28 mouse cellular contexts compared by ENCODE assay signal in the genomic region with DNA sequence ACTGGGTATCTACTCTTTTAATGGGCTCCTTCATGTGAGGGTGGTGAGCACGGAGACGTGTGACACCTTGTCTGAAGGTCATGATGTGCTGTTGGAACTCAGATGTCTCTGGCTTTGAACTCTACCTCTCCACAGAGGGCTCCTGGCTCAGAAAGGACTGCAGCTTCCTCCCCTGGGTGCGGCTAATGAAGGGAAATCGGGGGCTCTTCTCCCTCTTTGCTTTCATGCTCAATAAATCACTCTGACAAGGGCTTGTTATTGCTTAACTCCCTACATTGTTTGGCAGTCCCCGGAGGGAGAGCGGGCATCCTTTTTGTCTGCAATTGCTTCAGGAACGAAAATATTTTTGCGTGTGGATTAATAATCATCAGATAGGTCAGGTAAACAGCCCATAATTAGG.
DNase-seq lines count a peak whose midpoint lies in the region; ATAC-seq lines count a peak whose summit lies in the region.
"Had no signal": no experiment of that assay in that cellular context is flagged by ENCODE, and none has a peak within 500 bp of the region (broad histone marks: within the 10 kb centered on the region; RNA-seq: fewer than 3 reads in every experiment).

No protein-coding gene starts in this region.

- no peak overlapping the region for H3K9ac ChIP-seq in hindbrain, embryonic 11.5 days (ENCODE audit: low read depth, low read length)
- no peak overlapping the region for H3K9ac ChIP-seq in hindbrain, embryonic 14.5 days
- H3K9ac ChIP-seq in kidney, embryonic 16.5 days (replicated peaks; ENCODE audit: low read length): no peak overlapping the region
- H3K9ac ChIP-seq in neural tube, embryonic 11.5 days (ENCODE audit: low read length): no peak overlapping the region
- H3K9ac ChIP-seq: heart, embryonic 12.5 days; limb, embryonic 13.5 days; lung, embryonic 15.5 days; midbrain, embryonic 15.5 days had no signal

- no peak overlapping the region for H3K4me2 ChIP-seq in hindbrain, embryonic 11.5 days (replicated peaks; ENCODE audit: low read depth, low read length)
- no peak overlapping the region for H3K4me2 ChIP-seq in hindbrain, embryonic 14.5 days (replicated peaks)
- no peak overlapping the region for H3K4me2 ChIP-seq in kidney, embryonic 16.5 days (replicated peaks; ENCODE audit: low read depth, low read length)
- H3K4me2 ChIP-seq in neural tube, embryonic 11.5 days (ENCODE audit: low read depth): no peak overlapping the region
- H3K4me2 ChIP-seq: heart, embryonic 12.5 days; limb, embryonic 13.5 days; liver, embryonic 11.5 days; lung, embryonic 15.5 days; midbrain, embryonic 15.5 days had no signal

- DNase-seq in hindbrain, embryonic 11.5 days (ENCODE audit: low spot score): peak; percentile 57
- no peak for DNase-seq in hindbrain, embryonic 14.5 days (ENCODE audit: low spot score)
- DNase-seq in kidney, adult 9 months: no peak
- peak; percentile 39 for DNase-seq in neural tube, embryonic 11.5 days (ENCODE audit: low spot score)
- DNase-seq in neural tube, embryonic 10.5 days (ENCODE audit: extremely low spot score, low spot score): no peak
- DNase-seq in thymus, postnatal 36 days: no peak
- DNase-seq: adrenal gland, postnatal 14 days; cerebellum, adult 8-10 months; cerebellum, postnatal 25 days; gastrocnemius, adult 2 months; gastrocnemius, postnatal 36 days; heart, adult 2 months; heart, postnatal 4 days; kidney, adult 11 months; kidney, postnatal 36 days; right cerebral cortex, postnatal 25 days; thymus, postnatal 14 days had no signal

- H3K27me3 ChIP-seq in hindbrain, embryonic 11.5 days (ENCODE audit: control insufficient read depth, insufficient read depth, low read length): 0 out of 2 replicates have a peak, but pooled peaks cover 1% of the 10 kb centered on the region
- H3K27me3 ChIP-seq in hindbrain, embryonic 14.5 days (ENCODE audit: control insufficient read depth, insufficient read depth, low read length): no peaks in the 10 kb centered on the region
- no peaks in the 10 kb centered on the region for H3K27me3 ChIP-seq in kidney, embryonic 16.5 days (ENCODE audit: insufficient read depth, low read length)
- H3K27me3 ChIP-seq in neural tube, embryonic 11.5 days (ENCODE audit: control insufficient read depth, insufficient read depth, low read length): no peaks in the 10 kb centered on the region
- H3K27me3 ChIP-seq: heart, embryonic 12.5 days; limb, embryonic 13.5 days; lung, embryonic 15.5 days; midbrain, embryonic 15.5 days had no signal

- no peak for ATAC-seq in hindbrain, embryonic 11.5 days (ENCODE audit: low FRiP score)
- ATAC-seq in hindbrain, embryonic 14.5 days (ENCODE audit: low FRiP score): no peak
- peak; percentile 68 for ATAC-seq in kidney, embryonic 16.5 days (ENCODE audit: low FRiP score, low TSS enrichment)
- no peak for ATAC-seq in neural tube, embryonic 11.5 days (ENCODE audit: insufficient read depth, low FRiP score, low TSS enrichment)
- ATAC-seq in cerebellum, adult (ENCODE audit: insufficient number of reproducible peaks, low FRiP score, low TSS enrichment): no peak
- ATAC-seq: forebrain, embryonic 16.5 days; inflammation-experienced regulatory T-cells, adult 6 months; midbrain, embryonic 15.5 days had no signal

- H3K4me1 ChIP-seq in hindbrain, embryonic 11.5 days (replicated peaks; ENCODE audit: control insufficient read depth, insufficient read depth, low read length): no peaks in the 10 kb centered on the region; the same call in 1 of the 2 replicates
- H3K4me1 ChIP-seq in hindbrain, embryonic 14.5 days (replicated peaks; ENCODE audit: control insufficient read depth, insufficient read depth, low read length): peaks cover 10% of the 10 kb centered on the region; the same call in 1 of the 2 replicates
- H3K4me1 ChIP-seq in kidney, embryonic 16.5 days (ENCODE audit: insufficient read depth, low read length): peaks cover 7% of the 10 kb centered on the region
- no peaks in the 10 kb centered on the region for H3K4me1 ChIP-seq in neural tube, embryonic 11.5 days (ENCODE audit: control insufficient read depth, insufficient read depth, low read length)
- H3K4me1 ChIP-seq: lung, embryonic 15.5 days had no signal

- WGBS in hindbrain, embryonic 11.5 days: 44% methylated on average over 8 of the region's 8 CpGs
- WGBS in hindbrain, embryonic 14.5 days: 30% methylated on average over 8 of the region's 8 CpGs
- 11% methylated on average over 8 of the region's 8 CpGs for WGBS in kidney, embryonic 16.5 days
- 31% methylated on average over 8 of the region's 8 CpGs for WGBS in neural tube, embryonic 11.5 days

- no peaks in the 10 kb centered on the region for H3K9me3 ChIP-seq in hindbrain, embryonic 11.5 days (ENCODE audit: control insufficient read depth, low read length)
- peaks cover 5% of the 10 kb centered on the region; the same call in 1 of the 2 replicates for H3K9me3 ChIP-seq in hindbrain, embryonic 14.5 days (ENCODE audit: control insufficient read depth, low read length)
- no peaks in the 10 kb centered on the region for H3K9me3 ChIP-seq in kidney, embryonic 16.5 days (ENCODE audit: low read length)
- no peaks in the 10 kb centered on the region for H3K9me3 ChIP-seq in neural tube, embryonic 11.5 days (ENCODE audit: control insufficient read depth, low read length)
- H3K9me3 ChIP-seq: limb, embryonic 13.5 days; lung, embryonic 15.5 days; midbrain, embryonic 15.5 days had no signal

- no peaks in the 10 kb centered on the region for H3K36me3 ChIP-seq in hindbrain, embryonic 11.5 days (ENCODE audit: control insufficient read depth, insufficient read depth, low read length)
- H3K36me3 ChIP-seq in hindbrain, embryonic 14.5 days (replicated peaks; ENCODE audit: control insufficient read depth, insufficient read depth): 0 out of 2 replicates have a peak, but pooled peaks cover 8% of the 10 kb centered on the region
- no peaks in the 10 kb centered on the region for H3K36me3 ChIP-seq in kidney, embryonic 16.5 days (ENCODE audit: insufficient read depth, low read length)
- H3K36me3 ChIP-seq in neural tube, embryonic 11.5 days (ENCODE audit: control insufficient read depth, insufficient read depth, low read length): no peaks in the 10 kb centered on the region
- H3K36me3 ChIP-seq: heart, embryonic 12.5 days; limb, embryonic 13.5 days; lung, embryonic 15.5 days; midbrain, embryonic 15.5 days had no signal

- no peak overlapping the region for H3K27ac ChIP-seq in hindbrain, embryonic 11.5 days (ENCODE audit: low read depth, low read length)
- no peak overlapping the region for H3K27ac ChIP-seq in hindbrain, embryonic 14.5 days
- no peak overlapping the region for H3K27ac ChIP-seq in kidney, embryonic 16.5 days (ENCODE audit: low read length)
- no peak overlapping the region for H3K27ac ChIP-seq in neural tube, embryonic 11.5 days (ENCODE audit: low read depth, low read length)
- H3K27ac ChIP-seq: gastrocnemius, adult 2 months; heart, adult 2 months; limb, embryonic 13.5 days; lung, embryonic 15.5 days; midbrain, embryonic 15.5 days had no signal

- H3K4me3 ChIP-seq in hindbrain, embryonic 11.5 days (ENCODE audit: low read depth, low read length): no peak overlapping the region
- H3K4me3 ChIP-seq in hindbrain, embryonic 14.5 days (replicated peaks; ENCODE audit: low read length): no peak overlapping the region
- H3K4me3 ChIP-seq in kidney, embryonic 16.5 days (ENCODE audit: low read length): no peak overlapping the region
- no peak overlapping the region for H3K4me3 ChIP-seq in neural tube, embryonic 11.5 days (ENCODE audit: low read depth, low read length)
- H3K4me3 ChIP-seq: erythroblast, embryonic 14.5 days; gastrocnemius, adult 2 months; heart, adult 2 months; heart, embryonic 12.5 days; limb, embryonic 13.5 days; lung, embryonic 15.5 days; midbrain, embryonic 15.5 days; myocyte had no signal

Comparison
In these comparisons a context has a peak if more than half of its experiments do, and no peak if none do; other contexts are left out.
1. DNase-seq: peak in hindbrain, embryonic 11.5 days (single experiment) and neural tube, embryonic 11.5 days (single experiment); none in hindbrain, embryonic 14.5 days (single experiment), kidney, adult 9 months (single experiment), neural tube, embryonic 10.5 days (single experiment) and thymus, postnatal 36 days (0 of 2).